Mouse (Mus musculus): ENCODE measurements at regions not wholly inside any gene's neighbourhood (a gene's known extent, or its start where the extent isn't known, plus 50 kb on each side); places are given as distances from the start of the nearest gene placed in this dataset.
A peak's percentile ranks its signal among the peaks of the same experiment; 100 is the strongest.

DNA sequence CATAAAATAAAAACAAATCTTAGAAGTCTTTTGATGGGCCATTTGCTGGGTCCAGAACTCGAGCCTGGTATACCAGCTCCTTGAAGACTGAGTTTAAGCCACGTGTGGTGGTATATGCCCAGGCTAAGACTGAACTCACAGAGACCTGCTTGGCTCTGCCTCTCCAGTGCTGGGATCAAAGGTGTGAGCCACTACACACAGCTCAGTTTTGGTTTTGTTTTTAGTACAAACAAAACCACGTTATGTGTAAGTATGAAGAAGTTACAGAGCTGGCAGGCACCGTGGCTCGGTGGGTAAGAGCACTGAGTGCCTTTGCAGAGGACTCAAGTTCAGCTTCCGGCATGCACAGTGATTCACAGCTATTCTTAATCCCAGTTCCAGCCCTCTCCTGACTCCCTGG lies 75.6 kb downstream of the Wdr5 start:
- no peak for DNase-seq (ENCODE audit: low spot score in 2 of 2)

DNA sequence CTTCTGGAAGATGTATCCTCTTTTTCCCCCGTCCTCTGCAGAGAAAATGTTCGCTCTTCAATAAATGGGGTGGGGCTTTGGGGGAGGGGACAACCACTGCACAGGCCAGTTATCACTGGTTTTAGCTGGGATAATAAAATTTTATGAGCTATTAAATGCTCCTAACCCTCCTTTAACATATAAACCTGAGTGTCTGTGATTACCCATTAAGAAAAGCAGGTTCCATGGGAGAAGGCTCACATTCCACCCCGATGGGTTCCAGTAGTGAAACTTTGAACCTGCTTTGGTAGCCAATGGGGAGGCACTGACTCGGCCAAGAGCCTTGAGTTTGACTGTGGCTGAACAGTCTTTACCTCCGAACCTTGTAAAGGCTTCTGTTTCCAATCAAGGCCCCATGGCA lies 76.7 kb downstream of the Wdr5 start:
- no peak for DNase-seq (ENCODE audit: low spot score in 2 of 2)

DNA sequence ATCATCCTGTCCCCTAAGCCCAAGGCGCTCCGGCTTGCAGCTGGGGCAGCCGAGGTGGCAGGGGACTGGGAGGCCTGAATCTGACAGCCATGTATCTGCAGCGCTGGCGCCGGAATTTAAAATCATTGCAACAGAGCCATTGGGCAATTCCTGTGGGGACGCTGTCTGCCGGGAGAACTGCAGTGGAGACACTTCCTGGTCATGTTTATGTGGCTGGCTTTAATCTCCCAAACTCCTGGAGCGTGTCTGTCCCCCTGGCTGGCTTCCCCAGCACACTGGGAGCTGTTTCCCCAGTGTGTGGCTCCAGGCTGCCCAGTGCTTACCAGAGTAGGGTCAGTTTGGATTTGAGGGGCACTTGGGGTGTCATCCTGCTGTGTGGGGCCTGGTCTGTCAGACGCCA lies 78.4 kb downstream of the Wdr5 start:
- peak in 1 of 2 experiments; percentile 28 for DNase-seq (ENCODE audit: low spot score in 2 of 2)

DNA sequence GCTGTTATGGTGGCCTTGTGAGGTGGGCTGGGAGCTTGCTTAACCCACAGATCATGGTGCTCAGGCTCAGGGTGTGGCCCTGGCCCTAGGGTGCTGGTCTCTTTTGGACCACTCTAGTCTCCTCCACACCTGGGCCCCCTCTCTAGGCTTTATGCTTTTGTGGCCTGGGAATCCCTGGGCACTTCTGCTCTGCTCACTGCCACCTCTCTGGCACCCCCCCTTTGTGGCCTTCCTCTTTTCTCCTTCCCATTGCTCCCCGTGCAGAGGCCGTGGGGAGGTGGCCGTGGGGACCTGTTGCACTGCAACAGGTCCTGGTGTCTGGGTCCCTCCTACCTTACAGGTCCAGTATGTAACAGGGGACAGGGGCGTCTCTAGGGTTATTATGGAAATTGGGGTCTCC lies 80.3 kb downstream of the Wdr5 start:
- DNase-seq (ENCODE audit: low spot score in 2 of 2), result no peak

DNA sequence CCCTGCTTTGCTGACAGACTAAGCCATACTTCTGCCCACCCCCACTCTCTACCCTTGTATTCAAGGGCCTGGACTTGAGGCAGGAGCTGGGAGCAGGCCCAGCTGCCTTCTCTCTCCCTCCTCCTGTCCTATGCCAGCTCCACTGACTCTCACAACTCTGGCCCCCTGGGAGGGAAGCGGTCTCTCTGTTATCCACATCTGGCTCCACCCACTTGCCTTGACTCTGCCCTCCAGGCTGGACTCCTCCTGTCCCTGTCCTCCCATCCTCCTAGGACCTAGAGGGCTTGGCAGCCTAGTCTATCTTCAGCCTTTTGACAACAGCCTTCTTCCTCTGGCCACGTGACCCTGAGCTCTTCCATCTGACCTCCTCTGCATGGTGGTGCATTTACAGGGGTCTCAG lies 80.0 kb upstream of the Rxra start:
- no peak for DNase-seq (ENCODE audit: low spot score in 2 of 2)

DNA sequence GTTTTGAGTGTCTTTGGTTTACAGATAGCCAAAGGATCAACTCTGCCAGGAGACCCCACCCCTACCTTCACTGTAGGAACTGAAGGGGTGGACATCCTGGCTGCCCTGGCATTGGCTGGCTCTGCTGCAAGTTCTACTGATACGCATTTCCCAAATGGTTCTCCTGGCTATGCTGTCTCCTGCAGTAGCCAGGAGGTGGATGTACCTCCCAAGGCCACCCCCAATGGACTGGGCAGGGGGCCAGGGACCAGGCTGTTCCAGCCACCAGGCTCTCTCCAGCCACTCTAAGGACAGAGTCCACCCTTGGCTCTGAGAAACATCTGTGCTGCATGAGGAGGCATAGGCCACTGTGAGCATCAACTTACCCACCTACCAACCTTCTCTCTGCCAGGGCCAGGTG lies 79.3 kb upstream of the Rxra start:
- DNase-seq (ENCODE audit: low spot score in 2 of 2), result no peak

DNA sequence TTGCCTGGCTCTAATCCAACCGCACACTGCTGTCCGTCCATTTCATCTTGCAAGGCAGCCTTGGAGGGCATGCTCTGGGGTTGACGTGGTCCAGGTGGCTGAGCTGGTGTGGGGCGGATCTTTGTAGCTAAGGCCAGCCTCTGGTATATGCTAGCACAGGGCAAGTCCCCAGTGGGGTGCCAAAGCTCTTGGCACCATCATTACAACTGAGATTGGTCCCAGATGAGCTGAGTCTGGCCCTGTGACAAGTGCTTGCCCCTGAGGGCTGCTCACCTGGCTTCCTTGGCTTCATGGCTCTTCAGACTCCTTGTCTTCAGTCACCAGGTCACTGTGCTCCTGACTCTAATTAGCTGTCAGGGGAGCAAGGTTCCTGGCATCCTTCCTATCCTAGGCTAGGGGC lies 78.3 kb upstream of the Rxra start:
- DNase-seq (ENCODE audit: low spot score in 2 of 2), result no peak

DNA sequence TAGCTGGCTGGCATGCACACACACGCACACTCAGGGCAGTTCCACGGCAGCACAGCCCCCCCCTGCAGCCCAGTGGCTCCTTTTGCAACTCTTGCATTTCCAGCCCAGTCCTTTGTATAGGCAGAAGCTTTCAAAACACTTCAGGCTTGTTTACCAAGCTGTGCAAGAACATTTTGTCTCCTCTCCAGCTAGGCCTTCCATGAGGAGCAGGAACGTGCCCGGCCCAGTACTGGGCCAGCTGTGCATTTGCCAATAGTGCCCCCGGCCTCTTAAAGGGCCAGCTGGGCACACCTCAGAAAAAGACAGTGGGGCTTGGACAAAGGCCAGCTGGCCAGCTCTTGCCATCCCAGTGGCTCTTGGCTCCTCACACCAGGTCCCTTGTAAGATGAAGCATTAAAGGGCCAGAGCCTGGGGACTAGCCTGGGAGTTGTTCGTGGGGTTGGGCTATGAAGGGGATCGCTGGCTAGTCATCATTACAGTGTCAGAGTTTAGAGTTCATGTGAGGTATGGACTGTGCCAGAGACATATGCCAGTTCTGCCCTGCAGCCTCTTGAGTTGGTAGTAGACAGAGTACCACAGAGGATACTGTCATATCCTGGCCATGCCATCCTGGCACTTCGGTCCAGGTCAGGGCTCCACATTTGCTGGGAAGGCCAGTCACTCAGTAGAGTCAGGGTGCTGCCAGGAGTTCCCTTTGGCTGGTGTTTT lies 77.0 kb upstream of the Rxra start:
- no peak for DNase-seq (ENCODE audit: low spot score in 2 of 2)

DNA sequence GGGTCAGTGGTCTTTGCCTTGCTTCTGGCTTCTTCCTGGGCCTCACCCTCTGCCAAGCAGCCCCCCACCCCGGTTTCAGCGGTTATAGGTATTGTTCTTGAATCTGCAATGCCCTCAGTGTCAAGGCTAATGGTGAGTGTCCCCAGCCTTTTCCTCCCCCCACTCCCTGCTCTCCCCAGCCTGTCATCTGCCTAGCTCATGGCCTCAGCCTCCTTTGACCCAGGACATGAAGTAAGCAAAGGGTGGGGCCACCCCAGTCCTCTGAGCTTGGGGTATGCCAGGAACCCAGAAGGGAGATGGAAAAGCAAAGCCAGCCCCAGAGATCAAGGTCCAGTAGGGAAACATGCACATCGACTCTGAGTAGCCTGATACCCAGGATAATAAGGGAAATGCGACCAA lies 76.5 kb upstream of the Rxra start:
- DNase-seq (ENCODE audit: low spot score in 2 of 2), result no peak

DNA sequence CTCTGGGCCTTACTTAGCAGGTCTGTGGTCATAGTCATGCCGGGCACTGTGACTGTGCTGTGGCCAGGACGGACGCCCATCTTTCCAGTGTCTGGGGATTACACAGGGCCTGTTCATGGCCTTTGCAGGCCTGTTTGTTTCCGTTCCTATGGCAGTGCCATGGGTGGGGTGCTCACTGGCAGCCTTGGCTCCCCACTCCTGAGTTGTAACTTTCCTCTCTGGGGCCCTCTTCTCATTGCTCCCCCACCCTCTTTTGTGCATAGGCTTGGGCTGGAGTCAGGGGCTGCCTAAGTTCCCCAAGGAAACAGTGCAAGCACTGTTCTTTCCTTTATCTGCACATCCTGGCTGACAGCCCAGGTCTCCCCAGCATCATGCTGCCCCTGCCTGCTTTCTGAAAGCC lies 72.9 kb upstream of the Rxra start:
- DNase-seq (ENCODE audit: low spot score in 2 of 2), result no peak

DNA sequence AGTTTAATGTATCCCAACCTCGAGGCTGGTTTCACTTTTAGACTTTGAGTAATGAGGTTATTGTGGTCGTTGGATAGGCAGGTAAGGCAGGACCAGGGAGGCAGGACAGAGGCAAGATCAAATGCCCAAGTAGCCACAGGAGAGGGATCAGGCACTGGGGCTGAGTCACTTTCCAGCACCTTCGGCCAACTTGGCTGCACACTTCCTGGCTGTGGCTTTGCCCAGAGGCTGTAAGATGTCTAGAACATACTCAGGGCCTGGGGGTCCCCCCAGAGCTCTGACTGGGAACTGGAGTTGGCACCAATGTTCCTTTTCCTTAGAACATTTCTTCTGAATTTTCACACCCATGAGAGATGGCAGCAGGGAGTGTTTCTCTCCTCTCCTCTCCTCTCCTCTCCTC lies 71.7 kb upstream of the Rxra start:
- no peak for DNase-seq (ENCODE audit: low spot score in 2 of 2)

DNA sequence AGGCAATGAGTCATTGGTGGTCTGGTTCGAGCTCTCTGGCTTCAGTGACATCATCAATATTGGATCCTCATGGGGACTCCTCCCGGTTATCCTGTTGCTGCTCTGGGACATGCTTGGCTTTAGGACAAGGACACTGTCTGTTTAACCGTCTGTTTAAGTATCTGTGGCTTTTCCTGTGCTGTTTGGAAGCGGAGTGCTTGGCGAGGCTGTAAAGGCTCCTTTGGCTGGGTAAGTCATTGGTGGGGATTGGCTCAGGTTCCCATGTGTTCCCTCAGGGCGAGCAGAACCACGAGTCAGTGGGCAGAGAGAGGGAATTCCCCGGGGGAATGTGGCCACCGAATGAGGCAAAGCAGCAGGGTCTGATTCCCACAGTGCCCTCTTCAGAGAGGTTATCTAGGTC lies 69.4 kb upstream of the Rxra start:
- no peak for DNase-seq (ENCODE audit: low spot score in 2 of 2)

DNA sequence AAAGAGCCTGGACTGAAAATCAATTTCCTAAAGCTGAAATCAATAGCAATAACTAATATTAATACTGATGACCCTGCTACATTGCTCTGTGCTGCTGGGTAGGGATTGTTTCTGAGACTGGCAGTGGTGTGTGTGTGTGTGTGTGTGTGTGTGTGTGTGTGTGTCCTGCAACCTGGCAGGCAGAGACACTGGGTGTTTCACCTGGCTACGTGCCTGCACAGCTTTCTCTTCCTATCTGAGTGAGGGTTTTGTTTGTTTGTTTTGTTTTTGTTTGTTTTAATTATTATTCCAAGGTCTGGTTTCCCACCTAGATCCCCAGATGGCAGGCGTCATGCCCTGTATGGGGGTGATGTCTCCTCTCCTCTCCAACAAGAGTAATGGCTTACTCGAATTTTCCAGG lies 54.5 kb upstream of the Rxra start:
- DNase-seq (ENCODE audit: low spot score in 2 of 2), result no peak

DNA sequence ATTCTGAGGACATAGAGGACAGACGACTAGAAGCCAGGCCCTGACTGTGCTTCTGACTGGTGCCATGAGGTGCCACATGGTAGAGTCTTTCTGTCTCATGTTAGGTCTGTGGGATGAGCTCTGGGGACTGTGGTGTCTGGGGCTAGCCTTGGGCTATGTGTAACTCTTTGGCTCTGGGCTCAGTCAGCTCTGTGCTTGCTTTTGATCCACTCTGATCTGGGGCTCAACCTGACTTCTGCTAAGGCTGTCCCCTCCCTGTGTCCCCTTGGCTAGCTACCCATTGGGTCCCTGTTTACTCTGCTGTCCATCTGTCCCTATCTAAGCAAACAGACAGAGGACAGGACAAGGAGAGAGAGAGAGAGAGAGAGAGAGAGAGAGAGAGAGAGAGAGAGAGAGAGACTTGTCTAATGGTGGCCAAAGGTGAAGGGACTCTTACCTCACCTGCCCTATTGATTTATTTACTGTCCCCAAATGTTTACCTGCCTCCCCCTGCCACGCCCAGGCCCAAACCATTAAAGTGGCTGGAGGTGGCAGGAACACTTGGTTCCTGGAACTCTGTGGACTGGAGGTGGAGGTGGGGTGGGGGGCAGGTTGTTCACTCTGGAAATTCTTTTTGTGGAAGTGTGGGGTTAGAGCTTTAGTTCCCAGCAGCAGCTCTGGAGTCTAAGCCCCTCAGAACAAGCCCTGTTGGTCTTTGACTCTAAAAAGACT lies 51.4 kb upstream of the Rxra start:
- no peak for DNase-seq (ENCODE audit: low spot score in 2 of 2)

All from spleen, postnatal 4 days (tissue).